Mouse (Mus musculus) subcutaneous adipose tissue, adult 2 months (tissue): ENCODE measurements around the gene Scamp1. TPM values are rescaled to one million over a fixed set of nuclear protein-coding genes. Genes with fewer than 3 reads are reported as not detected.

ENCODE experiments used
- polyA plus RNA-seq: library from polyadenylated mRNA; depleted of rRNA; stranded (reverse); fragments of >200 nt; gene quantifications from 2 replicates; pipeline ENCODE4 v1.2.3, GENCODE M21; 2012; ENCODE audit warnings: low replicate concordance; rRNA removed

The Scamp1 gene
- polyA plus RNA-seq: 20.6 and 24.0 TPM in 2 replicates

GRCm38 (mm10) chr13:94285281-94285871 lies at the start of gene Scamp1:
Scamp1 (minus strand) TSS chr13:94285857.

Other genes starting within 250 kb of the Scamp1 start
- 60.2 and 127 TPM in 2 replicates for gene Lhfpl2, start 228.1 kb downstream of the Scamp1 start, polyA plus RNA-seq
- gene Ap3b1, start 73.1 kb upstream of the Scamp1 start, polyA plus RNA-seq: 47.5 and 52.8 TPM in 2 replicates